Mouse (Mus musculus) adrenal gland, postnatal 4 days (tissue): ENCODE data around the gene Arfip2. TPM values are rescaled to one million over a fixed set of nuclear protein-coding genes. Genes with fewer than 3 reads are reported as not detected.

Source experiments
- DNase-seq, 2 experiments: peaks; one replicate each; pipeline ENCODE4 v3.0.0; 2021 to 2022; ENCODE audit warnings: low spot score in 2 of 2, mixed read lengths in 2 of 2
- total RNA-seq, 2 experiments: library from RNA; stranded (reverse); gene quantifications; 2 replicates each; pipeline ENCODE4 v1.2.3; 2021

Arfip2 gene
- total RNA-seq, 2 experiments from 2014 or later: 74.7 to 80.7 TPM

- DNase-seq: no peak
Measured at GRCm38 (mm10) chr7:105616561-105616960, 23.7 kb downstream of the Arfip2 start.

- DNase-seq: no peak
Measured at GRCm38 (mm10) chr7:105615720-105616119, 24.5 kb downstream of the Arfip2 start.

- DNase-seq: no peak
Measured at GRCm38 (mm10) chr7:105614400-105614799, 25.8 kb downstream of the Arfip2 start.

GRCm38 (mm10) chr7:105611767-105612166 is 28.4 kb downstream of the Arfip2 start:
- no peak for DNase-seq

- DNase-seq: no peak
Measured at GRCm38 (mm10) chr7:105608467-105608866, 31.7 kb downstream of the Arfip2 start.

GRCm38 (mm10) chr7:105602860-105603623 is 37.2 kb downstream of the Arfip2 start:
- peak; percentile 28 to 34 for DNase-seq

GRCm38 (mm10) chr7:105590097-105590496 is 50.1 kb downstream of the Arfip2 start:
- no peak for DNase-seq

- no peak for DNase-seq
Measured at GRCm38 (mm10) chr7:105588325-105588912, 51.8 kb downstream of the Arfip2 start.

Other genes starting within 250 kb of the Arfip2 start
- gene Fam160a2, start 240.4 kb downstream of the Arfip2 start, total RNA-seq: 10 to 100 TPM; 35.0 to 41.9 TPM
- gene Cnga4, start 235.8 kb downstream of the Arfip2 start, total RNA-seq: not detected
- under 1 TPM; 0.22 to 0.23 TPM for gene Cckbr, start 214.7 kb downstream of the Arfip2 start, total RNA-seq
- gene Cavin3, start 158.1 kb downstream of the Arfip2 start, total RNA-seq: 10 to 100 TPM; 53.5 to 56.8 TPM
- 10 to 100 TPM; 39.4 to 40.3 TPM for gene Smpd1, start 86.1 kb downstream of the Arfip2 start, total RNA-seq
- 10 to 100 TPM; 36.8 to 42.3 TPM for gene Apbb1, start 58.8 kb downstream of the Arfip2 start, total RNA-seq
- gene Hpx, start 40.3 kb downstream of the Arfip2 start, total RNA-seq: 100 to 1,000 TPM in 1 of 2 experiments, 10 to 100 TPM in 1; 10.6 to 269 TPM
- 10 to 100 TPM; 51.4 to 56.7 TPM for gene Trim3, start 6.8 kb downstream of the Arfip2 start, total RNA-seq
- 100 to 1,000 TPM; 115 to 116 TPM for gene Timm10b, start 360 bp downstream of the Arfip2 start, total RNA-seq
- gene Gm45799, start 136 bp upstream of the Arfip2 start, total RNA-seq: 10 to 100 TPM in 1 of 2 experiments, 1 to 10 TPM in 1; 8.5 to 12.2 TPM
- 1 to 10 TPM; 5.9 to 7.1 TPM for gene Dnhd1, start 10.4 kb upstream of the Arfip2 start, total RNA-seq
- gene Ilk, start 96.2 kb upstream of the Arfip2 start, total RNA-seq: 100 to 1,000 TPM; 145 to 148 TPM
- 10 to 100 TPM; 21.0 to 21.2 TPM for gene Rrp8, start 97.0 kb upstream of the Arfip2 start, total RNA-seq
- 100 to 1,000 TPM; 161 to 175 TPM for gene Taf10, start 103.9 kb upstream of the Arfip2 start, total RNA-seq
- gene Tpp1, start 111.8 kb upstream of the Arfip2 start, total RNA-seq: 10 to 100 TPM; 85.0 to 95.7 TPM
- 10 to 100 TPM; 23.7 to 29.4 TPM for gene Dchs1, start 147.2 kb upstream of the Arfip2 start, total RNA-seq
- 100 to 1,000 TPM; 170 to 182 TPM for gene Mrpl17, start 170.7 kb upstream of the Arfip2 start, total RNA-seq